Mouse (Mus musculus): ENCODE measurements around the gene Myo15b.
"Not testable (repeated sequence)": the region's sequence is repeated elsewhere in the genome, so short reads cannot be mapped to it uniquely, and the experiment has no call there.

The Myo15b gene

GRCm38 (mm10) chr11:115832064-115832463 lies 26.1 kb upstream of the Myo15b start:
- DNase-seq: no peak

DNA sequence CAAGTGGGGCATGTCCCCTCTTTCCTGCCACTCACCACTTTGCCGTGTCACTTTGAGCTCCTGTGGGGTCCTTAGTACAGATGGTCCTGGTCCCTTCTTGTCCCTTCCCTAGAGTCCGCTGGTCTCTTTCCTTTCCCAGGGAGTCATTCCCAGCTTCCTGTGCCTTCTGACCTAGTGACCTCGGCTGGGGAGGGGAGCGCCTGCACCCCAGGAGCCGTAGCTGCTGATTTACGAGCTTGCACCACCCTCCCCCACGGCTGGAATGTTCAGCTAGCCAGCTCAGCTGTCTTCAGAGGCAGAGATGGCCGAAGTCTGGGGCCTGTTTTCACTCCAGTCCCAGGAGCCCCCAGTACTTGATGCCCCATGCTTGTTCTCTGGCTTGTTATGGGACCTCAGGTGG lies 25.7 kb upstream of the Myo15b start:
- DNase-seq: no peak

DNA sequence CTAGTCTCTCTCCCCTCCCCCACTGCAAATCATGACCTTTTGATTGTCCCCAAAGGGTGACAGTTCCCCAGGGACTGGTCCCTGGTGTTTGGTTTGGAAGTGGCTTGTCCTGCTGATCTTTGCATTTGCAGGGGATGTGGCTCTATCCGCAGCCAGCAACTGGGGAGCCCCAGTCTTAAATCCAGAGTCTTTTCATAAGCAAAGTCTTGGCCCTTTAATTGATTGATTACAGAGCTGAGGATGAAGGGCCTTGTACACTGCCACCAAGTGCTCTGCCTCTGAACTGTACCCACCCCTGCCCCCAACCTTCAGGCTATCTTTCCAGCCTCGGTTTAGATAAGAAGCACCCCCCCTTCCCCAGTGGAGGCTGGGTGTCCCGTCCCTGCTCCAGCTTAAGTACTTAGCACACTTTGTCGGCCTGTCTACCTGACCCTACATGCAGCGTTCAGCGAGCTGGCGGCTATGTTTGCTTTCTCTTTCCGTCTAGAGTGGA lies 25.1 kb upstream of the Myo15b start:
- no peak for DNase-seq

DNA sequence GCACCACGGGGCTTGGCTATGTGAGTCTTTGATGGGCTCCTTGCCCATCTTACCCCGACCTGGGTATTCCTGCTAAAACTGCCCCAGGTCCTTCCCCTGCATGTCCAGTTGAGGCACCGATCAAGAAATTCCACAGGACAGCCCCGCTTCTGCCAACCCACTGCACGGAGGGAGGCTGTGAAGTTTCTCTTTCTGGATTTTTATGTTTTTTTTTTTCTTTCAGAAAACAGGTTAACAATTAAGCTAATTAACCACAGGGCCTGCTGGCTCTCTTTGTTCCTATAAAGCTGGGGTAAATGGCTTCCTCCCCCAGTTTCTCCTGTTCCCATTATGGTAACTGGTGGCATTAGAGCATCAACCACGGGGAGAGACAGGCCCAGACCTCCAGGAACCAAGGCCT lies 24.2 kb upstream of the Myo15b start:
- no peak for DNase-seq

DNA sequence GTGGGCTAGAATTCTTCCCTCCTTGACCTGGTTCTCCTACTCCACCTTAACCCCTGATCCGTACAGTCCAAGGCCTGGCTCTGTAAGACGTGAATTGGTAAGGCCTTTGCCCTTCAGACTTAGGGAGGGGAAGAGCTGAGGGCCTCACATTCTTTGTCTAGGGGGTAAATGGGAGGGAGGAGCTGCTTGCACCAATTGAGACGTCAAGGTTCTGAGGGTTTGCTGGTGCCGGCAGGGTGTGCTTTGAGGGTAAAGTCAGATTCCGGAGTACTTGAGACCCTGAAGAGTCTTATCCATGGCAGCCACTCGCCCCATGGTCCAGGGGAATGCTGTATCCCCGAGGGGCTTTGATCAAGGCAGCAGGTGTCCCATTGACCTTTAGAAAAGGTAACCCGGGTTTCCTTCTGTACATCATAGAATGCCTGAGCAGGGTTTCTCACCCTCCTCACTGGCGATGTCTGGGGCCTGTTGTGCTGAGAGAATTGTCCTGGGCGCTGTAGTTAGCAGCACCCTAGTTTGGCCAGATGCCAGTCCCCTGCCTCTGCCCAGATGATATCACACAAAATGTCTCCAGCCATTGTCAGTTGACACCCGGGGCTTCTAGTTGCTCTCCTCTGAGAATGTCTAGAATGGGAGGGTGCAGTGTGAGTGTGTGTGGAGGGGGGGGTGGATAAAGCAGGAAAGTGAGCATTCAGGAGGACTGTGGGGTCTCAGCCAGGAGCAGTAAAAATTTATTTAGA lies 21.4 kb upstream of the Myo15b start:
- no peak for DNase-seq

GRCm38 (mm10) chr11:115837606-115838345 lies 20.4 kb upstream of the Myo15b start:
- DNase-seq: no peak

GRCm38 (mm10) chr11:115838895-115839311 lies 19.3 kb upstream of the Myo15b start:
- no peak for DNase-seq

- DNase-seq: no peak
These were observed 18.5 kb upstream of the Myo15b start for GRCm38 (mm10) chr11:115839732-115840131.

- DNase-seq: no peak
These were observed 17.2 kb upstream of the Myo15b start for GRCm38 (mm10) chr11:115841044-115841443.

DNA sequence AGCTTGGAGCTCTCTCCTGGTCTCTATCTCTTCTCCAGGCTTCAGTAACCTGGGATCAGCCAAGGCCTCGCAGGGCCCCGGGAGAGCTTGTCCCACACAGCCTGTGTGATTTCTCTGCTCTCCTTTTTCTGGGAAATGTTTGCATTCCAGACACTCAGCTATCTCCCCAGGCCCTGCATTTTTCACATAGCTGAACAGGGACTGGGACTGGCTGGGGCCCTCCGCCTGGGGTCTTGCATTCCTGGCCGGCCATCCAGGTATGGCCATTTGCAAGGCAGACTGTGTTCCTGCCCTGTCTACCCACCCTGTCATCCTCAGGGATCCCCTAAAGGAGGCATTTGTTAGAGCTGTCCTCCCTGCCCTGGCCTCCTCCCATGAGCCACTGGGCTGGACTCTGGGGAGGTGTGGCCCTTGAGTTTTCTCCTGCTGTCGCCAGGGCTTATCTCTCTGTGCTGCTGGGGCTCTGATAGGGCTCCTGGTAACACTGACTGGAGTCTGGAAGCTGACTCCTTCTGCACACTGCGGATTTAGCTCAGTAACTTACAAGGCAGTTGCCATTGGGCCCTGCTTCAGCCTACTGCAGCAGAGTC lies 16.1 kb upstream of the Myo15b start:
- no peak for DNase-seq

- DNase-seq: no peak
These were observed 14.9 kb upstream of the Myo15b start for GRCm38 (mm10) chr11:115843141-115843890.

GRCm38 (mm10) chr11:115843891-115844239 lies 14.3 kb upstream of the Myo15b start:
- no peak for DNase-seq

DNA sequence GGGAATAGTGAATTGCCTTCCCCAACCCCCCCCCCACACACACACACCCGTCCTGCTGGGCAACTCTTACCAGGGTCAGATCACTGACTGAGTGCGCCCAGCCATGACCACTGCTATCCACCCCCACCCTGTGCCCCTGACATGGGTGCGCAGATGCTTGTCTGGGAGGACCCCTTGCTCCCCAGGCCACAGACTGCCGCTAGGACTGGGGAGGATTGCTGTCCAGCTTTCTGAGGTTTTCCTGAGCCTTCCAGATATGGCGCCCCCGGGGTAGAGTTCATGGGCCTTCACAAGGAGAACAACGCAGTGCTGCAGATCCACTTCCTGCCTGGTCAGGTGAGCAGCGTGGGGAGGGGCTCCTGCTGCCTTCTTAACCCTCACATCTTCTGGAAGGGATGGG lies 14.0 kb upstream of the Myo15b start:
- DNase-seq: no peak

- no peak for DNase-seq
These were observed 12.4 kb upstream of the Myo15b start for GRCm38 (mm10) chr11:115845819-115846218.

- no peak for DNase-seq
These were observed 3.5 kb upstream of the Myo15b start for GRCm38 (mm10) chr11:115854674-115855073.

GRCm38 (mm10) chr11:115857146-115857545 lies 1.1 kb upstream of the Myo15b start:
- not testable (repeated sequence) for DNase-seq

DNA sequence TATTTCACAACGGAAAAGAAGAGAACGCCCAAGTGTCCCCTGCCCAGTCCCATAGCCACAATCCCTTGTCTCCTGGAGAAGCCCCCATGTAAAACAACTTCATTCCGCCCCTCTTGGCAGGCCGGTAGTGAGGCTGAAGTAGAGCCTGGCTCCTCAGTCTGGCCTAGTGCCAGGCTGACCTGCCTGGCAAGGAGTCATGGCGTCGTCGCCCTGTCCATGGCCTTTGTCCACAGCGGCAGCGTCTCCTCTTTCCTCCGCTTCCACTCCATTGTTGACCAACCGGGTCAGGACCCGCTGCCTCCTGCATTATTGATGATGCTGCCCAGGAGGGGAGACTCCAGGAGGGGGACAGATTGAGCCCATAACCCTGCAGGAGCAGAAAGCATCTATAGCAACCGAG lies 270 bp upstream of the Myo15b start:
- DNase-seq: no peak

DNA sequence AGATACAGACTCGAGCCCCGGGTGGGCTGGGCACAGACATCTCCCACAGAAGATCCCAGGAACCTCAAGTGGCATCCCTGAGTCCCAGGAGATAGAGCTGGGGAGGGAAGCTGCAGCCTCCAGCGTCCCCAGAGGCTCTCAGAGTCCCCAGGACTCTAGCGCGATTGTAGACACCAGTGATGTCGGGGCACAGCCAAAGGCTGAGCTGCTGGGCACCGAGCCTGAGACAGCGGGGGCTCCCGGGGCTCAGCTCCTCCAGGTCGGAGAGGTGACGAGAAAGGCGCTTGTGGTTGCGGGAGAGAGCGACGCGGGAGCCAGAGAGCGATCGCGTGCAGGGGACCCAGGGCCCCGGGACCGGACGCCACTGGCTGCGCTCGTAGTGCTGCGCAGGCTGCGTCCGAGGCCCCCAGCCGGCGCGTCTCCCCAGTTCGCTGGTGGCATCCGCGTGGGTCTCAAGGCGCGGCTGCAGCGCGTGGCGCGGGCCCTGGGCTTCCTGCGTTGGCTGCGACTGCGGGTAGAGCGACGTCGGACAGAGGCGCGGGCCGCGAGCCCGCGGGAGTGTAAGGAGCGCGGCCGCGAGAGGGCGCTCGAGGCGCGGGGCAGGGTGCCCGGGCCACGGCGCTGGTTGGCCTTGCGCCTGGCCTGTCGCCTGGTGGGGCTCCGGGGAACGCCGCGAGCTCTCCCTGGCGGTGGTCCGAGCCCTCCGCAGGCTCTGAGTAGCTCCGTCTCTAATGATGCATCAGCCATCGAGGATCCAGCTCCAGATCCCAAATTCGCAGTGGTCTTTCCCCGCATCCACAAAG lies 1.1 kb downstream of the Myo15b start:
- DNase-seq: peak; percentile 77

GRCm38 (mm10) chr11:115863895-115864294 lies 5.7 kb downstream of the Myo15b start:
- DNase-seq: no peak

DNA sequence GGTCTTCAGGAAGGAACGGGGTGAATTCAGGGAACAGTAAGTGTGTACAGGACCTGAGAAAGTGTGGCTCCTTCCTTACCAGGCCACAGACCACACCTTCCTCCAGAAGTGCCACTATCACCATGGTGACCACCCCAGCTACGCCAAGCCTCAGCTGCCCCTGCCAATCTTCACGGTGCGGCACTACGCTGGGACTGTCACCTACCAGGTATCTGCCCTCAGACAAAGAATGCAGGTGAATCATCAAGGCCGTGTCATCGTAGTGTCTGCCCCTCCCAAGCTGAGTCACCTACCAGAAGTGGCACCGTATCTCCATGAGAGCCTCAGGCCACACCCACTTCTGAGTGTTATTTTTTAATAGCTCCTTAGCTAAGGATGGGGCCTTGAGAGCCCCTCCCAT lies 11.2 kb downstream of the Myo15b start:
- DNase-seq: no peak

DNA sequence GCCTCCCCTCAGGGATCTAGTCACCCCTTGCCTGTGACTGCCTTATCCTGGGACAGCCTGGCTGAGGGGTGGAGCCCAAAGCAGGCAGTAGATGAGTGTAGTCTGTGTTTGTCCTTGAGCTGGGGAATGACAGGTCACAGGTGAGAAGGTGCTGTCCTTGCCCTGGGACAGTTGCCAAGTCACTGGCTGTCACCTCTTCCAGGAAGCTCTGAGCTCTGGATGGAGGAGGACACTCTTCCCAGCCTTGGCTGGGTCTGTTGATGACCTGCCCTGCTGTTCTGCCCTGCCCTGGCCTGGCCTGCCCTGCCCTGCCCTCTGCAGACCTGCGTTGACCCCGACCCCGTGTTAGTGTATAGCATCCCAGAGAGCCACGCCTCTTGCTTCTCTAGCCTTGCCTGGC lies 14.2 kb downstream of the Myo15b start:
- DNase-seq: no peak

DNA sequence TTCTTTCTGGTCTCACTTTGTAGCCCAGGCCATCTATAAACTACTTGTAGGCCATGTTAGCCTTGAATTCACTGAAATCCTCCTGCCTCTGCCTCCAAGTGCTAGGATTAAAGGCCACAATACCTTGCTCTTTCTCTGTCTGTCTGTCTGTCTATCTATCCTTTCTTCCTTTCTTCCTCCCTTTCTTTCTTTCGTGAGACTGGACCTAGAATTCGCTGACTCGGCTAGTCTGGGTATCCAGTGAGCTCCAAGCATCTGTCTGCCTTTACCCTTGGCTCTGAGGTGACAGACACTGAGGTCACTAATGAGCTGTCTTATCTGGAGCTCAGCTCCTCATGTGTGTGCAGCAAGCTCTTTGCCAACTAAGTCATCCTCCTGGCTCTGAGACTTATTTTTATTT lies 17.7 kb downstream of the Myo15b start:
- DNase-seq: no peak
